Mouse (Mus musculus) myocyte (in vitro differentiated cells): ENCODE measurements around the gene Tmem254a.
"Not testable (repeated sequence)": the region's sequence is repeated elsewhere in the genome, so short reads cannot be mapped to it uniquely, and the experiment has no call there.

Experiments
- CEBPB ChIP-seq: IDR thresholded peaks from 2 replicates; pipeline ENCODE4 v1.6.1; 2011; ENCODE audit warnings: mild to moderate bottlenecking, moderate library complexity; ENCODE audit not compliant: poor library complexity, insufficient read depth, severe bottlenecking
- E2F4 ChIP-seq: IDR thresholded peaks from one replicate; pipeline ENCODE4 v1.6.1; 2011; ENCODE audit warnings: mild to moderate bottlenecking, control low read depth, moderate library complexity; ENCODE audit not compliant: insufficient read depth
- MYOG ChIP-seq, 3 experiments: IDR thresholded peaks; one replicate each; pipeline ENCODE4 v1.6.1; 2011; ENCODE audit warnings: control low read depth in 2 of 3, low read depth in 2 of 3, mild to moderate bottlenecking in 2 of 3; ENCODE audit not compliant: insufficient read length in 2 of 3, control insufficient read depth in 1 of 3, insufficient read depth in 1 of 3
- POLR2A ChIP-seq: IDR thresholded peaks from one replicate; pipeline ENCODE4 v1.6.1; 2011; ENCODE audit warnings: low read depth, mild to moderate bottlenecking, control low read depth, moderate library complexity; ENCODE audit not compliant: insufficient read length
- POLR2AphosphoS2 ChIP-seq: IDR thresholded peaks from one replicate; pipeline ENCODE4 v1.6.1; 2011; ENCODE audit warnings: low read depth, control low read depth; ENCODE audit not compliant: insufficient read length
- TCF12 ChIP-seq: IDR thresholded peaks from one replicate; pipeline ENCODE4 v1.6.1; 2011; ENCODE audit warnings: mild to moderate bottlenecking, control low read depth; ENCODE audit not compliant: poor library complexity, insufficient read depth, severe bottlenecking
- USF1 ChIP-seq: IDR thresholded peaks from one replicate; pipeline ENCODE4 v1.6.1; 2011; ENCODE audit warnings: low read depth, mild to moderate bottlenecking, control low read depth, moderate library complexity

DNA sequence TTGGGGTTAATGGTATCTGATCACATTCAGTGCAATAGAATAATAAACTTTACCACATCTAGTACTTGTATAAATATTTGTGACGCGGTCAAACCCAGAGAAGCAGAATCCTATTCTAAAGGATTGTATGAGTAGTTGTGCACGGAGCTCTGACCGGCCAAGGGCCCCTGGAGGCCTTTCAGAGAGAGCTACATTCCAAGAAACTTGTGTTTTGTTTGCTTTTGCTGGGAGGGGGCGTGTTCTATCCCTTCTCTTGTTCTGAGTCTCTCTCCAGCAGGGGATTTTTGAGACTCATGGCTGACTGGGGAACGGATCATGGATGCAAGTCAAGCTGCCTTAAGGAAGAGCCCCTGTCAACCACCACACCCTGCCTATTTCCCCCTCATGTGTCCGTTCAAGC, 31.8 kb downstream of the Tmem254a start:
- not testable (repeated sequence) for TF ChIP-seq TCF12; POLR2A; USF1; E2F4; CEBPB; MYOG (IDR thresholded peaks at IDR 0.05; ENCODE audit: control insufficient read depth in 1 of 3, insufficient read depth in 1 of 3, insufficient read length in 2 of 3, low read depth in 2 of 3); POLR2AphosphoS2
